Mouse (Mus musculus) stomach, embryonic 14.5 days (tissue): ENCODE data around the gene Slc35b4. TPM values are rescaled to one million over a fixed set of nuclear protein-coding genes. Genes with fewer than 3 reads are reported as not detected.
A peak's percentile ranks its signal among the peaks of the same experiment; 100 is the strongest.

ENCODE experiments used
- ATAC-seq: fragments of 200-750 bp; cut with Nextera tagmentation; 2 replicates; pipeline ENCODE4 v1.8.0; 2017; ENCODE audit warnings: low read depth, moderate TSS enrichment; ENCODE audit not compliant: insufficient number of reproducible peaks, insufficient read depth, low FRiP score
- H3K27ac ChIP-seq: fragments of 300-500 bp; sonication (generic); 2 replicates; pipeline ENCODE4 v1.5.1; 2014; ENCODE audit warnings: mild to moderate bottlenecking, low read length, moderate library complexity, mixed read lengths
- H3K27me3 ChIP-seq: fragments of 300-500 bp; sonication (generic); 2 replicates; pipeline ENCODE4 v1.6.1; 2014; ENCODE audit warnings: low read length, control low read depth, mixed read lengths; ENCODE audit not compliant: control insufficient read depth, insufficient read depth
- H3K36me3 ChIP-seq: fragments of 300-500 bp; sonication (generic); 2 replicates; pipeline ENCODE4 v1.6.1; 2014; ENCODE audit warnings: mild to moderate bottlenecking, control low read depth, low read length, moderate library complexity, mixed read lengths; ENCODE audit not compliant: control insufficient read depth, insufficient read depth
- H3K4me1 ChIP-seq: fragments of 300-500 bp; sonication (generic); 2 replicates; pipeline ENCODE4 v1.6.1; 2014; ENCODE audit warnings: low read length, control low read depth, mixed read lengths; ENCODE audit not compliant: control insufficient read depth, insufficient read depth
- H3K4me2 ChIP-seq: fragments of 300-500 bp; sonication (generic); replicated peaks from 2 replicates; pipeline ENCODE4 v1.6.1; 2014; ENCODE audit warnings: low read depth, low read length, control low read depth
- H3K4me3 ChIP-seq: fragments of 300-500 bp; sonication (generic); 2 replicates; pipeline ENCODE4 v1.5.1; 2014; ENCODE audit warnings: low read depth, low read length, control low read depth
- H3K9ac ChIP-seq: fragments of 300-500 bp; sonication (generic); replicated peaks from 2 replicates; pipeline ENCODE4 v1.6.1; 2014; ENCODE audit warnings: low read depth, mild to moderate bottlenecking, control low read depth, low read length, moderate library complexity, mixed read lengths
- H3K9me3 ChIP-seq: fragments of 300-500 bp; sonication (generic); 2 replicates; pipeline ENCODE4 v1.6.1; 2016; ENCODE audit warnings: low read depth, low read length, control low read depth; ENCODE audit not compliant: control insufficient read depth
- WGBS: fragments of 180-500 bp; shearing (Covaris S2); extraction: QIAGEN DNeasy Blood & Tissue Kit; methylation state at CpG from one replicate; pipeline ENCODE4 v1.1.7; 2014; 5-methylcytosine and 5-hydroxymethylcytosine counted together
- polyA plus RNA-seq: library from polyadenylated mRNA; unstranded; fragments of >200 nt; fragmentation: Nextera tagmentation; extraction: Ambion mirVana; gene quantifications from 2 replicates; pipeline ENCODE4 v1.2.1, GENCODE M21; 2014

Slc35b4 gene
- polyA plus RNA-seq, 1 experiment from 2014 or later: 46.1 TPM

GRCm38 (mm10) chr6:34176111-34176863, 624 bp downstream of the Slc35b4 start:
- peak overlapping the region; percentile 82 for H3K4me3 ChIP-seq
- H3K27ac ChIP-seq: peak overlapping the region; percentile 74; the same call in 1 of the 2 replicates
- peaks cover 6% of the 10 kb centered on the region; the same call in 1 of the 2 replicates for H3K4me1 ChIP-seq
- H3K9ac ChIP-seq: peak overlapping the region; percentile 60
- H3K27me3 ChIP-seq: no peaks in the 10 kb centered on the region
- H3K9me3 ChIP-seq: no peaks in the 10 kb centered on the region
- no peaks in the 10 kb centered on the region for H3K36me3 ChIP-seq
- peak overlapping the region; percentile 72 for H3K4me2 ChIP-seq
- peak; percentile 81 for ATAC-seq
- 3% methylated on average over 29 of the region's 29 CpGs for WGBS

DNA sequence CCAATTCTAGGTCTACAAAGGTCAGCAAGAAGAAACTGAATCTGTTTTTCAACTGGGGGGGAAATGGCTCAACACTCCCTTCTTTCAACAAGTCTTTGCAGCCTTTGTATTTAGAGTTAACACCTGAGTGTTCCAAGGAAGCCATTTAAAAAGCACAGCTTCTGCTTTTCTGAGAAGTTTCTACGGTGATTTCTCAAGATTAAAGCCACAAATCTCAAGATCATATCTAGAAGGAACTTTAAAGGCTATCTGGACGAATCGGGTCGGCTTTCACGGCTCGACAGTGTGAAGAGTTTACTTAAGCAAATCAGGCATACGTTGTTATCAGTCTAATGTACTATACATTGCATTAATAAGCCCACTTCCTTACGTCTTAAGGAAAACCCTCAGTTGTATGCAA, 2.2 kb downstream of the Slc35b4 start:
- H3K4me2 ChIP-seq: no peak overlapping the region
- peaks cover 6% of the 10 kb centered on the region; the same call in 1 of the 2 replicates for H3K4me1 ChIP-seq
- no peak overlapping the region for H3K4me3 ChIP-seq
- WGBS: 57% methylated on average over 8 of the region's 8 CpGs
- ATAC-seq: no peak
- H3K27me3 ChIP-seq: no peaks in the 10 kb centered on the region
- no peaks in the 10 kb centered on the region for H3K9me3 ChIP-seq
- H3K27ac ChIP-seq: no peak overlapping the region
- 0 out of 2 replicates have a peak, but pooled peaks cover 1% of the 10 kb centered on the region for H3K36me3 ChIP-seq
- H3K9ac ChIP-seq: no peak overlapping the region

GRCm38 (mm10) chr6:34173251-34173650, 3.7 kb downstream of the Slc35b4 start:
- H3K27me3 ChIP-seq: no peaks in the 10 kb centered on the region
- no peak for ATAC-seq
- whole genome bisulfite sequencing: 88% methylated on average over 12 of the region's 12 CpGs
- H3K4me3 ChIP-seq: no peak overlapping the region
- H3K9ac ChIP-seq: no peak overlapping the region
- H3K27ac ChIP-seq: no peak overlapping the region
- H3K36me3 ChIP-seq: peaks cover 4% of the 10 kb centered on the region; the same call in 1 of the 2 replicates
- no peaks in the 10 kb centered on the region for H3K9me3 ChIP-seq
- peaks cover 6% of the 10 kb centered on the region; the same call in 1 of the 2 replicates for H3K4me1 ChIP-seq
- H3K4me2 ChIP-seq: no peak overlapping the region

GRCm38 (mm10) chr6:34171748-34172457, 5.0 kb downstream of the Slc35b4 start:
- Histone ChIP-seq H3K4me3 (no peak overlapping the region), H3K9me3 (no peaks in the 10 kb centered on the region), H3K4me1 (peaks cover 6% of the 10 kb centered on the region; the same call in 1 of the 2 replicates), H3K36me3 (peaks cover 10% of the 10 kb centered on the region; the same call in 1 of the 2 replicates), H3K9ac (no peak overlapping the region), H3K27me3 (no peaks in the 10 kb centered on the region), H3K27ac (no peak overlapping the region), H3K4me2 (no peak overlapping the region)
- ATAC-seq: no peak
- WGBS: 87% methylated on average over 12 of the region's 12 CpGs

DNA sequence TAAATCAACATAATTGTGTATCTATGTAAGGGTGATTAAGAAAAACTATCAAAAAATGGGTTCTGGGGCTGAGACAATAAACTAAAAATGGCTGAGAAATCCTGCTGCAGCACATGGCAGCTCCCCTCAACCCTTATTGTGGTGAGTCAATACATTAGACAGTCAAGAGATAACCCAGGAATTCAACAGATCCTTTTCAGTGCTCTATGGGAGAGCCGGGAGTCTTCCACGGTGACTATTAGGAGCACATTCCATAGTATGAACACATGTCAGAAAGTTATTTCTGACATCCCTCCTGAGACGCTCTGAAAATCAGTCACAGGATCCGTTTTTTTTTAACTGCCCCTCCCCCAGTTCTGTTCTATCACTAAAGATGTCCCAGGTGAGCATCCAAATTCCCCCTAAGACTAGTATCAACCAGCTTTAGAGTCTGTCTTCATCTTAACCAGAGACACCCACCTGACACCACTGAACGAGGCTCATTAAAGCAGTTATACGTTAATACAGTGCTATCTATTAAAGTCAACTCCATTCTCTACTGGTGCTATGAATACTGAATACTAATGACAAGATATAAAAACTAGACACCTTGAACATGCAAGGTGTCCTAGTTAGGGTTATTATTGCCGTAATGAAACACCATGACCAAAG, 5.9 kb downstream of the Slc35b4 start:
- Histone ChIP-seq H3K36me3 (peaks cover 18% of the 10 kb centered on the region; the same call in 1 of the 2 replicates), H3K4me1 (peaks cover 4% of the 10 kb centered on the region; the same call in 1 of the 2 replicates), H3K27ac (no peak overlapping the region), H3K9ac (no peak overlapping the region), H3K4me2 (no peak overlapping the region), H3K27me3 (no peaks in the 10 kb centered on the region), H3K4me3 (no peak overlapping the region), H3K9me3 (no peaks in the 10 kb centered on the region)
- WGBS: 72% methylated on average over 7 of the region's 7 CpGs
- no peak for ATAC-seq

GRCm38 (mm10) chr6:34168834-34169233, 8.1 kb downstream of the Slc35b4 start:
- Histone ChIP-seq H3K9me3 (no peaks in the 10 kb centered on the region), H3K27ac (no peak overlapping the region), H3K9ac (no peak overlapping the region), H3K4me3 (no peak overlapping the region), H3K4me1 (no peaks in the 10 kb centered on the region), H3K36me3 (peaks cover 27% of the 10 kb centered on the region), H3K27me3 (no peaks in the 10 kb centered on the region), H3K4me2 (no peak overlapping the region)
- WGBS: 83% methylated on average over 3 of the region's 3 CpGs
- no peak for ATAC-seq

DNA sequence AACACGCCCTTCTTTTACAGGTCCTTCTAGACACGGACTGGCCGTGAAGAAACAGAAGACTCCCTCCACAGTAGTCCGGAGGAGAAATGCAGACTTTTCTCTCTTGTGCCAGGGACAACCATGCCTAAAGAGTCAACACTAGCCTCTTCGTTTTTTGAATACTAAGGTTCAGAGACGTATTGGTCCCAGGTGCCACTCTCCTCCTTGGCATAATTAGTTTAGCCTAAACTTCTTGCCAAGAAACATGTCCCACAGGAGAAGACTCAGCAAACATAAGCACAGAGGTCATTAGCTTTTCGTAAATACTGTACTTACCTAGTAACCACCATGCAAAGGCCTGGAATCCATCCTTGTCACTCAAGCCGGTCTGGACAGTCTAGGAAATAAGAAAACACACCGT, 13.9 kb downstream of the Slc35b4 start:
- 75% methylated on average over 9 of the region's 9 CpGs for whole genome bisulfite sequencing

DNA sequence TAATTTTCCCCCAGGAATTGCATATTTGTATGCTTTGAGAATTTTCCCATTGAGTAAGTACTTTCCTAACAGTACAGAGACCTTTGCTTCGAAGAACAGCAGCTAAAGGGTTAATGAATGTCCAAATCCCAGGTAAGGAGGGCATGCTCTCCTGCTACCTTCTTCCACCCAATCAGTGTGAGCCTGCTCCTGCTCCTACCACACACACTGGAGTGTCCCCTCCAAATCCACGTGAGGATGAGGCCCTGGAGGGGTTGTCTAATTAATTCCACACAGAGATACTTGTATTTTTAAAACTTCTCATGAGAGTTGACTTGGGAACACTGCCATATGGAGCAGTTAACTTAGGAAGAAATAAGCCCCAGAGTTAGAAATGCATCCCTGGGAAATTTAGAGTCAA, 14.3 kb downstream of the Slc35b4 start:
- no peak overlapping the region for H3K4me2 ChIP-seq
- no peaks in the 10 kb centered on the region for H3K9me3 ChIP-seq
- no peak overlapping the region for H3K4me3 ChIP-seq
- no peak overlapping the region for H3K9ac ChIP-seq
- no peak for ATAC-seq
- 78% methylated on average over 2 of the region's 2 CpGs for WGBS
- H3K27me3 ChIP-seq: no peaks in the 10 kb centered on the region
- H3K4me1 ChIP-seq: no peaks in the 10 kb centered on the region
- H3K27ac ChIP-seq: no peak overlapping the region
- peaks cover 55% of the 10 kb centered on the region for H3K36me3 ChIP-seq

More for the DNA sequence above, 13.9 kb downstream of the Slc35b4 start:
- Histone ChIP-seq H3K27me3 (no peaks in the 10 kb centered on the region), H3K36me3 (peaks cover 51% of the 10 kb centered on the region), H3K9me3 (no peaks in the 10 kb centered on the region), H3K9ac (no peak overlapping the region), H3K4me1 (no peaks in the 10 kb centered on the region), H3K4me2 (no peak overlapping the region), H3K27ac (no peak overlapping the region), H3K4me3 (no peak overlapping the region)
- ATAC-seq: no peak
